Mouse (Mus musculus): ENCODE data around the gene Dixdc1.

GRCm38 (mm10) chr9:50617794-50618330 lies 121.5 kb downstream of the Dixdc1 start:
- TF ChIP-seq CTCF (IDR thresholded peaks at IDR 0.05; ENCODE audit: low read depth, low read length): no peak
- no peak for TF ChIP-seq POLR2A (IDR thresholded peaks at IDR 0.05; ENCODE audit: insufficient read depth, low read length)
- TF ChIP-seq EP300 (IDR thresholded peaks at IDR 0.05; ENCODE audit: insufficient read depth, low read depth, low read length): no peak
